Mouse (Mus musculus) embryonic fibroblast, embryonic 13.5 days (primary cell): ENCODE measurements at regions not wholly inside any gene's neighbourhood (a gene's known extent, or its start where the extent isn't known, plus 50 kb on each side); places are given as distances from the start of the nearest gene placed in this dataset.

Experiments
- CTCF ChIP-seq: IDR thresholded peaks from 2 replicates; pipeline ENCODE4 v1.5.1; 2011; ENCODE audit warnings: mild to moderate bottlenecking, control low read depth, low read length, moderate library complexity, borderline replicate concordance; ENCODE audit not compliant: insufficient read depth
- POLR2A ChIP-seq: IDR thresholded peaks from 2 replicates; pipeline ENCODE4 v1.6.1; 2011; ENCODE audit warnings: low read depth, mild to moderate bottlenecking, control low read depth, low read length, moderate library complexity

DNA sequence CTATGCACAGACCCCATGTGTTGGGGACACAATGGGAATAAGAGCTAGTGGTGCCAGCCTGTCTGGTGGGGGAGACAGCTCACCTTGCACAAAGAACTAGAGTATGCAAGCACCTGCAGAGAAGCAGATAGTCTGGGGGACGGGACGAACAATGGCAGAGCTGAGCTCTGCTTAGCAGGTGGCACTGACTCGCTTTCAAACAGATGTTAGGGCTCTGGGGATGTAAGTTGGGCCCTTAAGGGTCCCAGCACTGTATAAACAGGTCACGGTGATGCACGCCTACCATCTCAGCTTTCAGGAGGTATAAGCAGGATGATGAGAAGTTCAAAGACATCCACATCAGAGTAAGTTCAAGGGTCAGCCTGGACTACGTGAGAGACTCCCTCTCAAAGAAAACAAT, 289.5 kb downstream of the Maf start:
- TF ChIP-seq POLR2A (no peak), CTCF (no peak)
